Mouse (Mus musculus): ENCODE measurements around the gene Atf7ip.

- TF ChIP-seq JUN (IDR thresholded peaks at IDR 0.05; ENCODE audit: insufficient read depth, low read depth, low read length) (no peak), CTCF (conservative IDR thresholded peaks at IDR 0.05 in 1 of 2, IDR thresholded peaks at IDR 0.05 in 1 of 2; ENCODE audit: low read depth in 2 of 2, low read length in 2 of 2) (no peak), TCF12 (IDR thresholded peaks at IDR 0.05; ENCODE audit: low read depth, low read length) (no peak), ZC3H11A (IDR thresholded peaks at IDR 0.05; ENCODE audit: low read depth, low read length) (no peak), USF2 (conservative IDR thresholded peaks at IDR 0.05; ENCODE audit: low read depth, low read length) (no peak), KAT2A (IDR thresholded peaks at IDR 0.05; ENCODE audit: insufficient replicate concordance, low read length) (no peak), POLR2A (IDR thresholded peaks at IDR 0.05; ENCODE audit: low read depth, low read length) (no peak), E2F4 (IDR thresholded peaks at IDR 0.05; ENCODE audit: insufficient replicate concordance, low read depth, low read length) (no peak), EP300 (IDR thresholded peaks at IDR 0.05; ENCODE audit: low read length) (no peak)
These were observed 12.7 kb downstream of the Atf7ip start for GRCm38 (mm10) chr6:136518537-136519246.
